Mouse (Mus musculus) heart, adult 2 months (tissue): ENCODE results near the gene Sipa1l2.

Experiments
- CTCF ChIP-seq: fragments of 200-600 bp; IDR thresholded peaks from 2 replicates; pipeline ENCODE4 v1.8.1; 2022; ENCODE audit warnings: antibody characterized with exemption, mild to moderate bottlenecking, moderate library complexity
- POLR2A ChIP-seq: fragments of 200-500 bp; IDR thresholded peaks from 2 replicates; pipeline ENCODE4 v1.6.1; 2011; ENCODE audit warnings: mild to moderate bottlenecking, low read depth, low read length, control low read depth; ENCODE audit not compliant: insufficient read depth

DNA sequence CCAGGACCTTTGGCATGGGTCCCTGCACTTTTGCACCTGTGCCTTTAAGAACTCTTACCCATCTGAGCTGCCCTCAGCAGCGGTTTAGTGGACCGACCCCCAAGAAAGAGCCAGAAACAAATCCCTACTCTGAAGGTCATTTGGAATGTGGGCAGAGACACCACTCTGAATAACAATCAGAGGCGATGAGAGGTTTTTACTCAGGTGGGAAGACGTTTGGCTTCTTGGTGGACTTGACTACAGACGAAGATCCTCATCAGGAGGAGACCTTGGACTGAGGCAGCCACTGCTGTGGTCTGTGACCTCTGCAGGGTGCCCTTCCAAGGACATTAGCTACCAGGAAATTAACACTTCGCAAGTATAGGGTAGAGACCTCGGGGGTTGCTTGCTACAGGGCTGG lies 177.9 kb downstream of the Sipa1l2 start:
- TF ChIP-seq POLR2A (no peak), CTCF (no peak)
